ENCODE assay signal across 8 mouse cellular contexts in genomic region chr7:96985798-96986197, GRCm38 (mm10). TPM values are rescaled to one million over a fixed set of nuclear protein-coding genes. Genes with fewer than 3 reads are reported as not detected.
DNase-seq lines count a peak whose midpoint lies in the region; ATAC-seq and TF ChIP-seq lines count a peak whose summit lies in the region.

No protein-coding gene starts in this region.

- H3K36me3 ChIP-seq in heart, embryonic 11.5 days (ENCODE audit: control insufficient read depth, insufficient read depth, low read length) = no peaks in the 10 kb centered on the region
- no peaks in the 10 kb centered on the region for H3K36me3 ChIP-seq in lung, embryonic 15.5 days
- no peaks in the 10 kb centered on the region for H3K36me3 ChIP-seq in stomach, embryonic 15.5 days
- H3K36me3 ChIP-seq in forebrain, postnatal 0 days (ENCODE audit: insufficient read depth) = no peaks in the 10 kb centered on the region
- H3K36me3 ChIP-seq in forebrain, embryonic 10.5 days (replicated peaks) = peaks cover 4% of the 10 kb centered on the region; the same call in 1 of the 2 replicates

- DNase-seq in ovary, postnatal 36 days (ENCODE audit: low spot score) = peak; percentile 28
- no peak for DNase-seq in ovary, postnatal 14 days (ENCODE audit: low spot score)
- DNase-seq in kidney, postnatal 10 days = peak; percentile 63
- no peak for DNase-seq in forebrain, postnatal 0 days
- DNase-seq in forebrain, embryonic 10.5 days (ENCODE audit: extremely low spot score, low spot score) = no peak

- H3K4me2 ChIP-seq in heart, embryonic 11.5 days = peak overlapping the region; percentile 45
- H3K4me2 ChIP-seq in lung, embryonic 15.5 days = peak overlapping the region; percentile 38
- H3K4me2 ChIP-seq in stomach, embryonic 15.5 days = peak overlapping the region; percentile 37; the same call in 1 of the 2 replicates
- H3K4me2 ChIP-seq in forebrain, postnatal 0 days (ENCODE audit: low read depth) = no peak overlapping the region

- H3K27ac ChIP-seq in heart, embryonic 11.5 days (ENCODE audit: low read depth, low read length) = peak overlapping the region; percentile 7; the same call in 1 of the 2 replicates
- peak overlapping the region; percentile 58; the same call in 1 of the 2 replicates for H3K27ac ChIP-seq in lung, embryonic 15.5 days
- H3K27ac ChIP-seq in stomach, embryonic 15.5 days = peak overlapping the region; percentile 72
- no peak overlapping the region for H3K27ac ChIP-seq in forebrain, postnatal 0 days (ENCODE audit: low read depth, low read length)
- H3K27ac ChIP-seq in forebrain, embryonic 10.5 days = no peak overlapping the region

- H3K4me1 ChIP-seq in heart, embryonic 11.5 days (ENCODE audit: control insufficient read depth, insufficient read depth, low read length) = peaks cover 22% of the 10 kb centered on the region; the same call in 1 of the 2 replicates
- H3K4me1 ChIP-seq in lung, embryonic 15.5 days = peaks cover 25% of the 10 kb centered on the region
- peaks cover 10% of the 10 kb centered on the region for H3K4me1 ChIP-seq in stomach, embryonic 15.5 days
- peaks cover 8% of the 10 kb centered on the region; the same call in 1 of the 2 replicates for H3K4me1 ChIP-seq in forebrain, postnatal 0 days (ENCODE audit: insufficient read depth)
- H3K4me1 ChIP-seq in forebrain, embryonic 10.5 days = peaks cover 34% of the 10 kb centered on the region

- H3K27me3 ChIP-seq in heart, embryonic 11.5 days (ENCODE audit: control insufficient read depth, insufficient read depth, low read length) = no peaks in the 10 kb centered on the region
- no peaks in the 10 kb centered on the region for H3K27me3 ChIP-seq in lung, embryonic 15.5 days
- H3K27me3 ChIP-seq in stomach, embryonic 15.5 days (replicated peaks) = no peaks in the 10 kb centered on the region
- H3K27me3 ChIP-seq in forebrain, postnatal 0 days (ENCODE audit: insufficient read depth, low read length) = no peaks in the 10 kb centered on the region
- H3K27me3 ChIP-seq in forebrain, embryonic 10.5 days (ENCODE audit: poor library complexity, severe bottlenecking) = no peaks in the 10 kb centered on the region

- WGBS in heart, embryonic 11.5 days (ENCODE audit: insufficient replicate concordance) = 4% methylated on average over 8 of the region's 8 CpGs
- 2% methylated on average over 8 of the region's 8 CpGs for WGBS in lung, embryonic 15.5 days
- 5% methylated on average over 8 of the region's 8 CpGs for WGBS in stomach, embryonic 15.5 days
- 32% methylated on average over 8 of the region's 8 CpGs for WGBS in forebrain, postnatal 0 days
- 51% methylated on average over 8 of the region's 8 CpGs for WGBS in forebrain, embryonic 10.5 days

- H3K4me3 ChIP-seq in heart, embryonic 11.5 days (ENCODE audit: low read depth, low read length) = 0 out of 2 replicates have a peak overlapping the region, but pooled peaks have one; percentile 6
- H3K4me3 ChIP-seq in lung, embryonic 15.5 days = no peak overlapping the region
- H3K4me3 ChIP-seq in stomach, embryonic 15.5 days (replicated peaks) = no peak overlapping the region
- H3K4me3 ChIP-seq in forebrain, postnatal 0 days (ENCODE audit: low read depth, low read length) = no peak overlapping the region
- no peak overlapping the region for H3K4me3 ChIP-seq in forebrain, embryonic 10.5 days

- H3K9me3 ChIP-seq in heart, embryonic 11.5 days (replicated peaks; ENCODE audit: control insufficient read depth, low read length) = no peaks in the 10 kb centered on the region
- no peaks in the 10 kb centered on the region for H3K9me3 ChIP-seq in lung, embryonic 15.5 days
- H3K9me3 ChIP-seq in stomach, embryonic 15.5 days = no peaks in the 10 kb centered on the region
- H3K9me3 ChIP-seq in forebrain, postnatal 0 days (ENCODE audit: low read length) = no peaks in the 10 kb centered on the region
- no peaks in the 10 kb centered on the region for H3K9me3 ChIP-seq in forebrain, embryonic 10.5 days

- 0 out of 2 replicates have a peak overlapping the region, but pooled peaks have one; percentile 4 for H3K9ac ChIP-seq in heart, embryonic 11.5 days (ENCODE audit: low read depth, low read length)
- no peak overlapping the region for H3K9ac ChIP-seq in lung, embryonic 15.5 days
- no peak overlapping the region for H3K9ac ChIP-seq in stomach, embryonic 15.5 days
- no peak overlapping the region for H3K9ac ChIP-seq in forebrain, postnatal 0 days

- no peak for TF ChIP-seq CTCF in forebrain, postnatal 0 days (IDR thresholded peaks at IDR 0.05; ENCODE audit: low read depth)

- peak; percentile 61; the same call in 1 of the 2 replicates for ATAC-seq in heart, embryonic 11.5 days (replicated peaks; ENCODE audit: insufficient number of reproducible peaks, low FRiP score, low TSS enrichment)
- ATAC-seq in lung, embryonic 15.5 days (ENCODE audit: borderline replicate concordance, extremely low read depth, low FRiP score, low TSS enrichment) = peak; percentile 75; the same call in 1 of the 2 replicates
- ATAC-seq in stomach, embryonic 15.5 days (ENCODE audit: insufficient read depth, low FRiP score, low read depth) = peak; percentile 68
- ATAC-seq in forebrain, postnatal 0 days = no peak

RNA-seq across cellular contexts. Expression of gene Nars2, which starts 34.5 kb away (rescaled TPM):
- polyA plus RNA-seq in heart, embryonic 11.5 days (2014; fragmentation: Nextera tagmentation; extraction: Ambion mirVana) = 16.0 and 21.2 TPM in 2 replicates
- 20.0 and 20.8 TPM in 2 replicates for polyA plus RNA-seq in lung, embryonic 15.5 days (2015; fragmentation: Nextera tagmentation; extraction: Ambion mirVana)
- 22.8 and 23.1 TPM in 2 replicates for polyA plus RNA-seq in stomach, embryonic 15.5 days (2015; fragmentation: Nextera tagmentation; extraction: Ambion mirVana)
- total RNA-seq in forebrain, postnatal 0 days (2014; rRNA removed) = 15.7 and 17.2 TPM in 2 replicates
- 14.8 and 18.2 TPM in 2 replicates for polyA plus RNA-seq in forebrain, postnatal 0 days (2015; fragmentation: Nextera tagmentation; extraction: Ambion mirVana)
- polyA plus RNA-seq in forebrain, embryonic 10.5 days (2016; fragmentation: Nextera tagmentation; extraction: Ambion mirVana) = 28.0 and 30.0 TPM in 2 replicates

Comparison
In these comparisons a context has a peak if more than half of its experiments do, and no peak if none do; other contexts are left out.
1. DNase-seq: peak in ovary, postnatal 36 days (single experiment) and kidney, postnatal 10 days (single experiment); none in ovary, postnatal 14 days (single experiment), forebrain, postnatal 0 days (single experiment) and forebrain, embryonic 10.5 days (single experiment).
2. H3K27ac ChIP-seq: peak in heart, embryonic 11.5 days (single experiment), lung, embryonic 15.5 days (single experiment) and stomach, embryonic 15.5 days (single experiment); none in forebrain, postnatal 0 days (single experiment) and forebrain, embryonic 10.5 days (single experiment).